Comparison of ENCODE assay signal across 16 mouse cellular contexts in genomic region chr4:44928790-44929189, GRCm38 (mm10).
"Had no signal": no experiment of that assay in that cellular context is flagged by ENCODE, and none has a peak within 500 bp of the region (broad histone marks: within the 10 kb centered on the region; RNA-seq: fewer than 3 reads in every experiment).

No protein-coding gene starts in this region.

- DNase-seq: kidney, adult 18-20 months; kidney, adult 9 months; kidney, postnatal 14 days; kidney, postnatal 4 days; left cerebral cortex, postnatal 4 days; lung, adult 18-20 months; lung, postnatal 10 days; lung, postnatal 4 days; right cerebral cortex, adult 18-20 months; right cerebral cortex, postnatal 14 days; right cerebral cortex, postnatal 4 days; thymus, adult 18-20 months; thymus, postnatal 36 days had no signal

- ATAC-seq: intestine, embryonic 16.5 days; midbrain, embryonic 13.5 days; midbrain, embryonic 16.5 days had no signal
